Mouse (Mus musculus): ENCODE data around the gene Cradd.

Cradd gene

DNA sequence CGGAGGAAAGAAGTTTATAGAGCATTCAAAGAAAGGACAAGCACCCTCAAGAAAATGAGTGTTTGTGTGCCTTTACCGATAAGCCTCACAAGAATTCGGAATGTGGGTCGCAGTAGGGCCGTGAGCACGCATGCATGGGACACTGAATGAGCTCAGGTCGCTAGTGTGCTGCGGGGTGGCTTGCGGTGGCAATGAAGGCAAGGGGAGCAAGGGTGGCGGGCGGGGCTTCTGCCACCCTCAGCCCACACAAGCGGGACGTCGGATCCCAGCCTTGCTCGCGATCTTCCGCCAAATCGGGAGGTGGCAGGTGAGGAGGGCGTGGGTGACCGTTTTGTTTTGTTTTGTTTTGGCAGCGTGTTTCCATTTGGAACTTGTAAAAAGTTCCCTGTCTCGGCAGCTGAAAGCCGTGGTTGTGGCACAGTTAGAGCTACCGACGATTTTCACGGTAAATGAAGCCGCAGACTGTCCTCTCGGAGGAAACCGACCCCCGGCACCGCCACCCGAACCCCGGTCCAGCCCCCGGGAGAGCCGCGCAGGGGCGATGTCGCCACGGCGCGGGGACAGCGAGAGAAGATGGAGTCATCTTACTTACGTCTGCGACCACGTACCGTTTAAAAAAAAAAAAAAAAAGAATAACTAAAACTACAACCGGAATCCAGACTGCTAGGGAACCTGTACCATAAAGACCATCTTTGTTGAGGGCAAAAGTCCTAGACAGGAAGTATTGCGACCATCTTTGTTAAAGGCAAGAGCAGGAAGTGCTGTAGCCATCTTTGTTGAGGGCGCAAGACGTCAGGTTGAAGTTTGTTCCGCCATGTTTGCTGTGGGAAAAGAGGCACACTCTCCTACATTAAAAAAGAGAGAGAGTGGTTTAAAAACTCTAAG lies at the start of gene Cradd:
TSS of gene Cradd (minus strand) at position 741 of the 885 bp plus-strand sequence.
- peak; percentile 98 for DNase-seq

DNA sequence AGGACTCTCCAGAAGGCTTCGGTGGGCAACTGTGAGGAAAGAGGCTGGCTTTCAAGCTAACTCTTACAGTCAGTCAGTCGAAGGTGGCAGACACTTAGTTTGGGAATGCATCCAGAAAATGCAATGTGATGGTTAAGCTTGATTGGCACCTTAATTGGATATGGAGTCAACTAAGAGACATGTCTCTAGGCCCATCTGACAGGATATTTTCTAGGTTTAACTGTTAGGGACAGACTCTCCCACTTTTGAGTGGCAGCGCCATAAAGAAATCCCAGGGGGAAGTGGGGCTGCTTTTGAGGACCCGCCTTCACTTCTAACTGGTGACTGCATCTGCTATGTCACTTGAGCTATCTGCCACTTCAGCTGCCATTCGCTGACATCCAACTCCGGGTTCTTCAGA lies 49.4 kb upstream of the Cradd start:
- peak; percentile 70 for DNase-seq

GRCm38 (mm10) chr10:95371942-95372341 lies 48.0 kb upstream of the Cradd start:
- peak; percentile 82 for DNase-seq

- peak; percentile 76 for DNase-seq
Observed at GRCm38 (mm10) chr10:95369190-95369589, 45.3 kb upstream of the Cradd start.

DNA sequence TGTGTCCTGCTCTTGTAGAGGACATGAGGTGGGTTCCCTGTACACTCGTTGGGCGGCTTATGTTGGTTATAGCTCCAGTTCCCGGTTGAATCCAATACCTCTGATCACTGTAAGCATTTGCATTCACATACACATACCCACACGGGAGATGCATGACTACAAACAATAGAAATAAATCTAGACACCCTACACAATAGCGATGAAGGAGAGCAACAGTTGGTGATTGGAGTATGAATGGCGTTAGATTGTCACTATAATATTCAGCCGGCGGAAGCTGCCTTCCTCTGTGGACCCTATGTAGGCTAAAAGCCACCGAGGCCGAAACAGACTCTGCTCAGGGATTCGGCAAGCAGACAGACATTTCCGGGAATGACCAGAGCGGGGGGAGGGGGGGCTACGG lies 44.2 kb upstream of the Cradd start:
- no peak for DNase-seq

DNA sequence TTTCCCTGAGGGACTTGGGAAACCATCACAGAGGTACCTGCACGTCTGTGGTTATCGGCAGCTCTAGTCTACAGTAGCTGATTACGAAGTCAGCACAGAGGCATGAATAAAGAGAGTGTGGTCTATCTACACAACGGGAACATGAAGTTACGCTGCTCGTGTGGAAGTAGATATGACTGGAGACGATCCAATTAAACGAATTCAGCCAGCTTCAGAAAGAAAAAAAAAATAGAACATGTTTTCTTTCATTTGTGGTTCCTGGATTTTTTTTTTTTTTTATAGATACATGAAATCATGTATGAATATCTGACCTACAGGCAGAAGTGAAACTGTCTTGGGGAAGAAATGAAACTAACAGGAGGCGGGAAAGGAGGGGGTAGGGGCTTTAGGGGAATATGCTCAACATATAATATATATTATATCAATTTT lies 43.7 kb upstream of the Cradd start:
- DNase-seq, result no peak

GRCm38 (mm10) chr10:95367241-95367640 lies 43.3 kb upstream of the Cradd start:
- no peak for DNase-seq

DNA sequence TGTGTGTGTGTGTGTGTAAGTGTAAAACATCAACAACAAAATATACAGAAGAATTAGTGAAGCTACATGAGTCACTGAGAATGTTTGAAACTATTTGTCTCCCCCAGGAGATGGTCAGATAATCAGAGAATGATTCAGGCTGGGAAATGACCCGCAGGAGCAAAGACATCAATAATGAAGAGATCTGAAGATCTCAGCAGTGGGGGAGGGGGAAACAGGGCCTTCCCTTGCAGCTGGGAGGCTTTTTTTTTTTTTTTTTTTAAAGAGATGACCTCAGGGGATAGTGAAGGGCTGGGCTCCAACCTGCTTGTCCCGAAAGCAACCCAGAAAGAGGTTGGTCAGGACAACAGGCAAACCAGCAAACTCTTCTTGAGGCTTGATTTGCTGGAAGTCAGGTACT lies 38.4 kb upstream of the Cradd start:
- DNase-seq, result no peak

GRCm38 (mm10) chr10:95361260-95361841 lies 37.4 kb upstream of the Cradd start:
- peak; percentile 97 for DNase-seq

DNA sequence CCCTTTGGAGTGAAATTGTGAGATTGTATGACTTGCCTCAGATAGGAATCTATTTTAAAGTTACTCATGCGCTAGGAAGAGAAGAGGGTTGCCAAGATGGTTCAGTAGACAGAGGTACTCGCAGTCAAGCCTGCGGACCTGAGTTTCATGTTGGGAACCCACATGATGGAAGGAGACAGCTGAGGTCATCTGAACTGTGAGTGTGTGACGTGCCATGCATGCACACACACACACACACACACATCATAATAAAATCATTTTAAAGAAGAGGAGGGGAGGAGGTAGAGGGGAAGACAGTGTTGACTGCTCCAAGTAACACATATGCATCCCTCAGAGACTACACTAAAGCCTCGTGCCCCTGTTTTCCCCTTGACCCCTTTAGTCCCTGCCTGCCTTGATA lies 36.1 kb upstream of the Cradd start:
- no peak for DNase-seq

- no peak for DNase-seq
Observed at GRCm38 (mm10) chr10:95357721-95358120, 33.8 kb upstream of the Cradd start.

DNA sequence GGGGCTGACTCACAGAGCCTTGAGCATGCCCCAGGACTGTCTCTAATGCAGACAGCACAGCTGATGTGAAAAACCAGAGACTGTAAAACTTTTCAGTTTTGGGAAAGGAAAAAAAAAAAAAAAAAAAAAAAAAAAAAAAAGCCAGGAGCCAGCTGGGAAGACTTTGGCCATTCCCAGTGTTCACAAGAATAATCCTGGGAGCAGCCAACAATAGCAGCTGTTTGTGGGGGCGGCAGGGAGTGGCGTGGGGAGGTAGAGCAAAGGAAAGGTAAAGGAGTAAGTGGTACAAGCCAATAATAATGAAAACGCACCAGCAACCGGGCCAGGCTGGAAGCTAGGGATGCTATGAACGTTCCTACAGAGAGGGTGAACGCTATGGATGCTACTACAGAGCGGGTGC lies 32.8 kb upstream of the Cradd start:
- no peak for DNase-seq

GRCm38 (mm10) chr10:95355678-95356268 lies 31.8 kb upstream of the Cradd start:
- peak; percentile 91 for DNase-seq

- no peak for DNase-seq
Observed at GRCm38 (mm10) chr10:95354673-95355072, 30.7 kb upstream of the Cradd start.

- no peak for DNase-seq
Observed at GRCm38 (mm10) chr10:95354047-95354446, 30.1 kb upstream of the Cradd start.

DNA sequence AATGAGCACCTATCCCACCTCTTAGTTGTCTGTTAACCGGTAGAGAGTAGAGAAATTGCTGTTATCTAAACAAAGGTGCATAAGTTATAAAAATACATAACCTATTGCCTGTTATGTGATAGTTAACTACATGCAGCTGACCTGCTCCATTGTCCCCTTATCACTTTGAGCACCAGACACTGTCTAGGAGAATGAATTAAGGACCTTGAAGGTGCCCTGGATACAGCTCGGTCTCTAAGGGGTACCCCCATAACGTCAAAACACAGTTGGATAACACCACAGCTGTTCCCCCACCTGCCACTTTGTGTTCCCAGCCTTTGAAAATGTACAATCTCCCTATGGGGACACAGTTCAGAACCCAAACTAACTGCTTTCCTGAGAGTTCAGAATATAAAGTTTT lies 24.5 kb upstream of the Cradd start:
- peak; percentile 6 for DNase-seq

DNA sequence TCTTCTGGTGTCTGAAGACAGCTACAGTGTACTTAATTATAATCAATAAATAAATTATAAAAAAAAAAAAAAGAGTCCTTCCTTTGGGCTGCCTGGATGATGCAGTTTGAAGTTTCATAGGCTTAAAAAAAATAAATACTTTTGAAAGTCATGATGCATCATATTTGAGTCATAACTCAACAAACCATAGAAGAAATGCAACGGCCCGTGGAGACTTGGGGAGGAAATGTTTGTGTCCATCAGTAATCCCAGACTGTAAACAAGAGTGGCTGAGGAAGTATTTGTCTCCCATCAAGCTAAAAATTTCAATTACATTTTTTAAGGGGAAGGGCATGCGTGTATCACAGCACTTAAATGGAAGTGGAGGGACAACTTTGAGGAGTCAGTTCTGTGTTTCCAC lies 23.8 kb upstream of the Cradd start:
- DNase-seq, result peak; percentile 24

DNA sequence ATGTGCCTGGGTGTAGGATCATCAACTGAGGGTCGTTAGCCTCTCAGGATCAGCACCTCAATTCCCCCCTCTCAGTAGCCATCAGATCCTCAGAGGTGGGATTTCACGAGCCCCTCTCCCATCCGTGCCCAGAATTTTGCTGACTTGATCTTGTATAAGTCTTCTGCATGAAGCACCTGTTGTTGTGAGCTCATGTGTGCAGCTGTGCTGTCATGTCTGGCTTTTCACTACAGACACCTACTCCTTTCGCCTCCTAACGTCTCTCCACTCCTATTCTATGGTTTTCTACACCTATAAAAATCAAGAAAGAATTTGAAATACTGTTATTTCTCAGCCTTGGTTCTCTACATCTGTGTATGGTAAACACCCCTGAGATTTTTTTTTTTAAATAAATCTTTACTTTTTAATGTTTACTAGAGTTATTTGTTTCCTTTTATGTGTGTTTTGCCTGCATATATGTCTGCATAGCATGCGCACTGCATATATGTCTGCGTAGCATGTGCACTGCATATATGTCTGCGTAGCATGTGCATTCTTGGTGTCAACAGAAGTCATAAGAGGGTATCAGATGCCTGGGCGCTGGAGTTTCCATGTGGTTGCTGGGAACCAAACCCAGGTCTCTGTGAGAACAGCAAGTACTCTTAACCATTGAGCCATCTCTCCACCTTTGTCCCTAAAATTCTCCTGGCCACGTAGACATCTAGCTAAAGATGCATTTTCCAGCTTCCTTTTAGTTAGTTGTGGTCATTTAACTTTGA lies 19.1 kb upstream of the Cradd start:
- DNase-seq, result peak; percentile 65

DNA sequence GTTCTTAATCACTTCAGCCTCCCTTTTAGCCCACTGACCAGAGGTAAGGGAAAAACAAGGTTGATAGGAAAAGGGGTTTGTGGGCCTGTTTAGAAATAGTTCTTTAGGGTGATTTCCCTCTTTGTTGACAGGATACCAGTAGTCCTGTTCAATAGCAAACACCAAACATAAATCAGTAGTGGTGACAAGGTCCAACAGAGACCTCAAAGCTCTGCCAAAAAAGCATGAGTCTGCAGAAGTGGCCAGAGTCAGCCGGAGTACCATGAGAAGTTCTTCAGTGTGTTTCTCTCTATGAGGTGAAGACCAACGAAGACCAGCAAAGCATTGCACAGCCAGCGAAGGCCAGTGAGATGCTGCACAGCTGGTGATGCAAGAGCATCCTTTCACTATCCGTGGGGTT lies 16.7 kb upstream of the Cradd start:
- DNase-seq, result peak; percentile 34

DNA sequence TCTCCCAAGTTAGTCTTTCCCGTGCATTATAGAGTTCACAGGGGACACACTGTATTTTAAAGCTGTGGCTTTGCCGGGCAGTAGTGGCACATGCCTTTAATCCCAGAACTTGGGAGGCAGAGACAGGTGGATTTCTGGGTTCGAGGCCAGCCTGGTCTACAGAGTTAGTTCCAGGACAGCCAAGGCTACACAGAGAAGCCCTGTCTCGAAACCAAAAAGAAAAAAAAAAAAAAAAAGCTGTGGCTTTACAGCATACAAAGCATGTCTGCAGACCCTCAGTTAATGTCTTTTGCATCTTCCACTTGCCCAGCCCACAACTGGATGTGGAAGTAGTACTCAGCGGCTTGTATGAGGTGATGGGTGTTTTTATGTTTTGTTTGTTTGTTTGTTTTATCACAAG lies 13.7 kb upstream of the Cradd start:
- DNase-seq, result peak; percentile 76

DNA sequence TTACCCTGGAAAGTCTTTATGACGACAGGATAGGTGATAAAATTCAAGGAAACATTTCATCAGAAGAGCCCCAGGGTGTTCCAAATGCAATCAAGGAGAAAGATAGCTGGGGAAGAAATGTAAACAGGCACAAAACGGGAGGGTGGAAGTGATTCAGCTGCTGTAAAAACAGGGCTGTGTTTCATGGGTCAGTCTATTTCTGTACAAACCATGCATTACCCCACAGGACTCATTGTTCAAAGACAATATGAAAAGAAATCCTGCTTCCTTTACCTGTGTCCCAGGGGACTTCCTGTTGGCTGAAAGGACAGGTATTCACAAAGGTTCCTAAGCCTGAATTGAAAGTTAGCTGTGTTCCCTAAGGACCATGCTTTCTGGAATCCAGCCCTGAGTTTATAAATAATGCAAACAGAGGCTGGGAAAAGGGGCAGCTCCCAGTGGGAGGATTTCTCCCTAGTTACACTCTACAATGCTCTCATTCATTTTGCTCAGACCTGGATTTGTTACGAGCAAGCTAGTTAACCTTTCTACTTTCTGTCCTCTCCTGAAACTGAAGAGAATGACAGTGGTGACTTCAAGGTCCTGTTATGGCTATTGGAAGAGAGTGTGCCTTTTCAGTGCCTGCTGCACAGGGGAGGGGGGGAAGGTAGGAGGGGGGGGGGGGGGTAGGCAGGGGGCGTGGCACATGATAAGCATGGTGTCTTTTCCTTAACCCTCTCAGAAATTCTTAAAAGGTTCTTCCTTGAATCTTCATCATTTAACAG lies 13.0 kb upstream of the Cradd start:
- peak; percentile 96 for DNase-seq

- peak; percentile 63 for DNase-seq
Observed at GRCm38 (mm10) chr10:95334826-95335225, 10.9 kb upstream of the Cradd start.

All from heart, adult 11 months (tissue).